15 mouse cellular contexts compared by ENCODE assay signal in genomic region chr7:65018036-65018679, GRCm38 (mm10).
DNase-seq lines count a peak whose midpoint lies in the region; ATAC-seq lines count a peak whose summit lies in the region.
"Had no signal": no experiment of that assay in that cellular context is flagged by ENCODE, and none has a peak within 500 bp of the region (broad histone marks: within the 10 kb centered on the region; RNA-seq: fewer than 3 reads in every experiment).

No protein-coding gene starts in this region.

- H3K36me3 ChIP-seq in neural tube, embryonic 11.5 days (ENCODE audit: control insufficient read depth, insufficient read depth, low read length): no peaks in the 10 kb centered on the region
- H3K36me3 ChIP-seq in neural tube, embryonic 15.5 days: no peaks in the 10 kb centered on the region
- no peaks in the 10 kb centered on the region for H3K36me3 ChIP-seq in hindbrain, embryonic 10.5 days
- H3K36me3 ChIP-seq: embryonic facial prominence, embryonic 13.5 days; heart, embryonic 13.5 days; liver, embryonic 13.5 days had no signal

- H3K4me2 ChIP-seq in neural tube, embryonic 11.5 days (ENCODE audit: low read depth): no peak overlapping the region
- no peak overlapping the region for H3K4me2 ChIP-seq in neural tube, embryonic 15.5 days
- H3K4me2 ChIP-seq: embryonic facial prominence, embryonic 13.5 days; heart, embryonic 13.5 days; liver, embryonic 13.5 days had no signal

- H3K4me3 ChIP-seq in neural tube, embryonic 11.5 days (ENCODE audit: low read depth, low read length): no peak overlapping the region
- no peak overlapping the region for H3K4me3 ChIP-seq in neural tube, embryonic 15.5 days (replicated peaks)
- H3K4me3 ChIP-seq in hindbrain, embryonic 10.5 days: no peak overlapping the region
- H3K4me3 ChIP-seq: embryonic facial prominence, embryonic 13.5 days; heart, embryonic 13.5 days; liver, embryonic 13.5 days had no signal

- H3K4me1 ChIP-seq in neural tube, embryonic 11.5 days (ENCODE audit: control insufficient read depth, insufficient read depth, low read length): peaks cover 3% of the 10 kb centered on the region; the same call in 1 of the 2 replicates
- peaks cover 14% of the 10 kb centered on the region for H3K4me1 ChIP-seq in neural tube, embryonic 15.5 days
- H3K4me1 ChIP-seq in hindbrain, embryonic 10.5 days (replicated peaks): peaks cover 22% of the 10 kb centered on the region
- H3K4me1 ChIP-seq: heart, embryonic 13.5 days; liver, embryonic 13.5 days had no signal

- peak; percentile 48; the same call in 1 of the 2 replicates for ATAC-seq in neural tube, embryonic 11.5 days (ENCODE audit: insufficient read depth, low FRiP score, low TSS enrichment)
- ATAC-seq in neural tube, embryonic 15.5 days (ENCODE audit: low FRiP score): no peak
- ATAC-seq: lung, postnatal 0 days had no signal

- DNase-seq in neural tube, embryonic 11.5 days (ENCODE audit: low spot score): no peak
- peak; percentile 18 for DNase-seq in hindbrain, embryonic 10.5 days (ENCODE audit: low spot score)
- peak; percentile 33 for DNase-seq in mesoderm, embryonic 11.5 days (ENCODE audit: low read depth, low spot score)
- no peak for DNase-seq in lung, postnatal 36 days
- DNase-seq in cerebellum, postnatal 25 days: no peak
- DNase-seq in ovary, postnatal 10 days (ENCODE audit: low spot score): no peak
- DNase-seq: cerebellum, postnatal 10 days; gastrocnemius, postnatal 36 days; kidney, adult 9 months; liver, embryonic 13.5 days; thymus, adult 18-20 months had no signal

- H3K9me3 ChIP-seq in neural tube, embryonic 11.5 days (ENCODE audit: control insufficient read depth, low read length): no peaks in the 10 kb centered on the region
- no peaks in the 10 kb centered on the region for H3K9me3 ChIP-seq in neural tube, embryonic 15.5 days (replicated peaks)
- no peaks in the 10 kb centered on the region for H3K9me3 ChIP-seq in hindbrain, embryonic 10.5 days
- H3K9me3 ChIP-seq: embryonic facial prominence, embryonic 13.5 days; heart, embryonic 13.5 days; liver, embryonic 13.5 days had no signal

- no peak overlapping the region for H3K9ac ChIP-seq in neural tube, embryonic 11.5 days (ENCODE audit: low read length)
- H3K9ac ChIP-seq in neural tube, embryonic 15.5 days (replicated peaks): no peak overlapping the region
- H3K9ac ChIP-seq: embryonic facial prominence, embryonic 13.5 days; heart, embryonic 13.5 days; liver, embryonic 13.5 days had no signal

- 46% methylated on average over 8 of the region's 8 CpGs for WGBS in neural tube, embryonic 11.5 days
- 30% methylated on average over 8 of the region's 8 CpGs for WGBS in neural tube, embryonic 15.5 days
- WGBS in hindbrain, embryonic 10.5 days: 44% methylated on average over 8 of the region's 8 CpGs

- no peak overlapping the region for H3K27ac ChIP-seq in neural tube, embryonic 11.5 days (ENCODE audit: low read depth, low read length)
- no peak overlapping the region for H3K27ac ChIP-seq in neural tube, embryonic 15.5 days (replicated peaks)
- peak overlapping the region; percentile 77 for H3K27ac ChIP-seq in hindbrain, embryonic 10.5 days
- H3K27ac ChIP-seq: embryonic facial prominence, embryonic 13.5 days; heart, embryonic 13.5 days; liver, embryonic 13.5 days had no signal

- no peaks in the 10 kb centered on the region for H3K27me3 ChIP-seq in neural tube, embryonic 11.5 days (ENCODE audit: control insufficient read depth, insufficient read depth, low read length)
- no peaks in the 10 kb centered on the region for H3K27me3 ChIP-seq in neural tube, embryonic 15.5 days (replicated peaks)
- H3K27me3 ChIP-seq in hindbrain, embryonic 10.5 days (ENCODE audit: insufficient read depth, poor library complexity, severe bottlenecking): no peaks in the 10 kb centered on the region
- H3K27me3 ChIP-seq: embryonic facial prominence, embryonic 13.5 days; heart, embryonic 13.5 days; liver, embryonic 13.5 days had no signal

Comparison
In these comparisons a context has a peak if more than half of its experiments do, and no peak if none do; other contexts are left out.
1. DNase-seq: peak in hindbrain, embryonic 10.5 days (single experiment) and mesoderm, embryonic 11.5 days (single experiment); none in neural tube, embryonic 11.5 days (single experiment), lung, postnatal 36 days (single experiment), cerebellum, postnatal 25 days (0 of 2) and ovary, postnatal 10 days (single experiment).